Mouse (Mus musculus) spleen, postnatal 10 days (tissue): ENCODE data around the gene Ypel3.
A peak's percentile ranks its signal among the peaks of the same experiment; 100 is the strongest.

ENCODE experiments used
- DNase-seq, 2 experiments: peaks; one replicate each; pipeline ENCODE4 v3.0.0; 2021 to 2022; ENCODE audit warnings: low spot score in 2 of 2

Ypel3 gene

GRCm38 (mm10) chr7:126793456-126794270, 16.9 kb downstream of the Ypel3 start:
- no peak for DNase-seq

DNA sequence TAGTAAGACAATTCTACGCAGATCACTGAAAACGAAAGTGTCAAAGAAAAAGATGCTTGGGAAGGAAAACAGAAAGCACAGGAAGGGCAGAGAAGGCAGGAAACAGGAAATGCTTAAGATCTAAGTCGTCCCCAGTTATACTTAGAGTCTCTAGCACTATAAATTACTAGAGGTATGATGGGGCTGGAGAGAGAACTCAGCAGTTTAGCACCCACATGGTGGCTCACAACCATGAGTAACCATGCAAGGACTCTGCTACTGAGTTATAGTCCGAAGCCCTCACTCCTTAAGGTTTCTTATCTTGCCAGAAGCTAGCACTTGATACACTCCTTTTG, 17.5 kb downstream of the Ypel3 start:
- DNase-seq: no peak

DNA sequence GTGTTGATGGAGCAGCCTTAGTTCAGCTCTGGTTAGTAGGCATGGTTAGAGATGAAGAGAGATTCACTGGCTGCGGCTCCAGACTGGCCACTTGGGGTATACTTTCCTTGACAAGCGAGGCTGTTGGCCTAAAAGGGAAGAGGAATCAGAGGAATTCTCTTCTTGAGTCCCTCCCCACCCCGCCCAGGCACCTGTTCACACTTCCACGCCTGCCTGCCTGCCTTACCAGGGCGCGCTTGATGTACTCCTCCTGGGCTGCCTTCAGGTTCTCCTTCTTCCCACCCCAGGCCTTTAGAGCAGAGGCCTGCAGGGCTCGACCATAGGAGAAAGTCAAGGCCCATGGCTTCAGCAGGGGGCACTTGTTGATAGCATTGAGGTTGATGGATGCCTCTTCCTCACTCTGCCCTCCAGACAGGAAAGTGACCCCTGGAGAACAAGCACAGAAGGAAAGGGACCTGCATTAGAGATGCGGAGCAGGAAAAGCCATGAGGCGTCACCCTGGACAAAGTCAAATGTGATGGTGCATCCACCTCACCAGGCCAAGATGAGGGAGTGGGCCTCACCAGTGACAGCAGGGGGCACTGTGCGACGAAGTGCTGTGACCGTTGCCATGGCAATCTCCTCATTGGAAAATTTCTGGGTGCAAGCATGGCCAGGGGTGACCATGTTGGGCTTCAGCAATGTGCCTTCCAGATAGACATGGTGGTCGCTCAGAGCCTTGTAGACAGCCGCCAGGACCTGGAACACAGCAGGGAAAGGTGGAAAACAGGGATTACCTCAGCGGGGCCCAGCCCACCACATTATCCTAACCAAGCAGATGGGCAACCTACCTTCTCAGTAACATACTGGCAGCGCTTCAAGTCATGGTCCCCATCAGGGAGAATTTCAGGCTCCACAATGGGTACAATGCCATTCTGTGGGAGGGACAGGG, 18.9 kb downstream of the Ypel3 start:
- no peak for DNase-seq

DNA sequence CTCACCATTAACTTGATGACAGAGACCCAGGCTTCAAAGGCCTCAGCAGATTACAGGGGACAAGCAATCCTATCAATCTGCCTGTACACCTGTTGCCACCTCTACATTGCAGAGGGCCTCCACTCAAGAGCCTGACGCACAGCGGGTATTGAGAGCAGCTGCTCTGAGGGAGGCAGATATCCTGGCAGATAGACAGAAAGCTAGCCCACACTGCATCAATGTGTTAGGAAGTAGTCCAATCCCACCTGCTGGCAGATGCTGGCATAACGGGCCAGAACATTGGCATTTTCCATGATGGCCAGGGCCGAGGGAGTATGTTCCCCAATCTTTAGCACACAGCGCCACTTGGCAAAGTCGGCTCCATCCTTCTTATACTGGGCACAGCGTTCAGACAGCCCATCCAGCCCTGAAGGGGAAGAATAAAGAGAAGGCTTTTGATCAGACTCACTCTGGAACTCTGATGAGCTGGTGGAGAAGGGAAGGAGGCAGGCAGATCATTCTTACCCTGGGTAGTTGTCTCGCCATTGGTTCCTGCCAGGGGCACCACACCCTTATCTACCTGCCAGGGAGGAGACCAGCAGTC, 19.7 kb downstream of the Ypel3 start:
- peak in 1 of 2 experiments; percentile 67 for DNase-seq

DNA sequence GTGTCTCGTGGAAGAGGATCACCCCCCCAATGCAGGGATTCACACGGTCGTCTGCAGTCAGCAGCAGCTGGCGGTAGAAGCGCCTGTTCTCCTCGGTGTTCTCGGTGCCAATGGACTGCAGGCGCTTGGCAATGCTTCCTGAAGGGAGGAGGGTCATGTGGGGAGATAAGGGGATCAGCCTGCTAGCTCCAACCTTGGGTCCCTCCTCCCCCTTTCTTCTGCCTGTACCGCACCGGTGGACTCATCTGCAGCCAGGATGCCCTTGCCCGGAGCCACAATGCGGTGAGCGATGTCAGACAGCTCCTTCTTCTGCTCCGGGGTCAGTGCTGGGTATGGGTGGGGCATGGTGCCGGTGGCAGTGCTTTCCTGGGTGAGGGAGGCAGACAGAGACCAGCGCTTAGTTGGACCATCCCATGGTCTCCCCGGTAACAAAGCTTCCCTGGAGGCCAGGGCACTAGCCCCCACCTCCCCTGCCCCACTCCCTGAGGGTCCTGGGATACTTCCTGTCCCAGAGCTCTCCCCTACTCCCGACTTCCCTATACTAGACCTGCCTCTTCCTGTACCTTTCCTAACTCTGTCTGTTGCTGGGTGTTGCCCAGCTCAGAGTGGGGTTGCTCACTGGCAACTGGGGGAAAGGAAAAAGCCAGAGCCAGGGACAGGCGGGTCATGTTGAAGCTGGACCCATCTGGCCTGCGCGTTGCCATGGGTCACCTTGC, 20.8 kb downstream of the Ypel3 start, which contains the start of gene Fam57b:
Gene Fam57b (plus strand): TSS at position 258 of the 716 bp plus-strand sequence.
- peak in 1 of 2 experiments; percentile 43 for DNase-seq

- peak; percentile 62 to 72 for DNase-seq
These were observed 21.6 kb downstream of the Ypel3 start for GRCm38 (mm10) chr7:126798127-126799049.

- peak; percentile 85 to 93 for DNase-seq
These were observed 22.3 kb downstream of the Ypel3 start for GRCm38 (mm10) chr7:126799050-126799467.

- DNase-seq: peak in 1 of 2 experiments; percentile 72
These were observed 22.9 kb downstream of the Ypel3 start for GRCm38 (mm10) chr7:126799468-126800268.

GRCm38 (mm10) chr7:126800269-126801056, 23.7 kb downstream of the Ypel3 start:
- DNase-seq: no peak

DNA sequence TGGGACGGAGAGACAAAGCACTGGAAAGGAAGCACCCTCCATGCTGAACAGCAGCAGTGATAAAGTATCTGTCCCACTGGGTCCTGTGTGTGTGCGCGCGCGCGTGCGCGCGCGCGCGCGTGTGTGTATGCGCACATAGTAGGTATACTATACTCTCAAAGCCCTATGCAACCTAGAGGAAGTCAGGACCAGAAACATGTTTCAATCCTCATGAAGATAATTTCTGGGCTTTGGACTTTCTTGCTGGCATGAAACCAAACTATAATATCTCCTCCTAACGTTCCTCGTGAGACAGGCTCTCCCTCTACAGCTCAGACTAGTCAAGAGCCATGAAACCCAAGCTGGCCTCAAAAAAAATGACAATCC, 24.3 kb downstream of the Ypel3 start:
- no peak for DNase-seq

DNA sequence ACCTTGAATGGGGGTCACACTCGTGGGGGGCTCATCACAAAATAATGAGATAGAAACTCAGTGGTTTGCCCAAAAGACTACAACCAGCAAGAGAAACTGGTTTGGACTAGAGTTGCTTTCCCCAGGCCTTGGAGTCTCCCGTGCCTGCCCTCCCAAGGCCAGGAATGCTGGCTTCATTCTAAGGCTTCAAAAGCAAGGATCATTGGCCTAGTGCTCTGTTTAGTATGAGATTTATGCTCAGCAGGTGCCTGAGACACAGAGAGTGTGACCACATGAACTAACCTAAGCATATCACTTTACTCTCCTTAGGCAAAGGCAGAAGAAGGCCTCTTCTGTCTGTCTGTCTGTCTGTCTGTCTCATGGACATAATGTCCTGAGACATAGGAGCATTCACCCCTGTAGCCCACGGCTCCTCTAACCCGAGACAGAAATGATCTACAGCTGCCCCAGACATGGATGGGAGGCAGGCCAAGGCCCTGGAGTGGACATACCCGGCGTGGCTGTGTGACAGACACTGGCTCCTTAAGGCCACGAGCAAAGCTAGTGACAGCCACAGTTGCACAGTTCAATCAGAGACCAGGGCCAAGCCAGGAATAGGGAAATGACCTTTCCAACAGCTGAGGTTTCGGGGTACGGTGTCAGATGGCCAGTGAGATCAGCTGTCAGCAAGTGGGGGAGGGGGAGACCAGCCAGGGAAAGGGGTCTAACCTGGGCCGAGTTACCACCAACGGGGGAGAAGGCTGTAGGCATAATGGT, 25.6 kb downstream of the Ypel3 start:
- no peak for DNase-seq

DNA sequence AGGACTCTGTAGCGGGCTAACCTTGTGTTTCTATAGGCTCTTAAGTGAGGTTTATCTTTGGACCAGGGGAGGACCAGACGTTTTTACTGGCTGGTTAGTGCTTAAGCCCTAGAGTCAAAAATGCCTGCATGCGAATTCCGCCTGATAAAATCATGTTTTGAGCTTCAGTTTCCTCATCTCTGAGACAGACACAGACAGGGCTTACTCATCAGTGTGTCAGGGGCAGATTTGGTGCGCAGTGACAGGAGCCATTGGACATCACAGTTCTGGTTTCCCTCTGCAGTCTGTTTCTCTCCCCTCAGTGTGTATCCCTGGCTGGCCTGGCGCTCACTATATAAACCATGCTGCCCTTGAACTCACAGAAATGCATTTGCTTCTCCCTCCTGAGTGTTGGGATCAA, 26.4 kb downstream of the Ypel3 start:
- DNase-seq: no peak

DNA sequence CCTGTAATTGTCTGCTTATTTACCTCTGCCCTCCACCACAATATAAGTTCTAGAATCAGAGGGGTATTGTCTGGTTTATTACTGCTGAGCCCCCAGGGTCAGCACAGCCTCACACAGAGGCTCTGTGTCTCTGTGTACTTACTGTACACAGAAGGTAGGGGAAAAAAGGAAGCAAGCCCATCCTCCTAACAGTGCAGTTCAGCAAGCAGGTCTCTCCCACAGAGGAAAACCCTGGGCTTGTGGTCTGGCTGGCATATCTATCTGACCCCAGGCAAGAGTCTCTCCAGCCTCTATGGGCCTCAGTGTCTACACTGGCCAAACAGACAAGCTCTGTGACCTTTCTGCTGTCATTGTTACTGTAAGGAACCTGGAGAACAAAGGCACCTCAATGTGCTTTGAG, 27.0 kb downstream of the Ypel3 start:
- no peak for DNase-seq

GRCm38 (mm10) chr7:126806956-126807355, 30.2 kb downstream of the Ypel3 start:
- no peak for DNase-seq

DNA sequence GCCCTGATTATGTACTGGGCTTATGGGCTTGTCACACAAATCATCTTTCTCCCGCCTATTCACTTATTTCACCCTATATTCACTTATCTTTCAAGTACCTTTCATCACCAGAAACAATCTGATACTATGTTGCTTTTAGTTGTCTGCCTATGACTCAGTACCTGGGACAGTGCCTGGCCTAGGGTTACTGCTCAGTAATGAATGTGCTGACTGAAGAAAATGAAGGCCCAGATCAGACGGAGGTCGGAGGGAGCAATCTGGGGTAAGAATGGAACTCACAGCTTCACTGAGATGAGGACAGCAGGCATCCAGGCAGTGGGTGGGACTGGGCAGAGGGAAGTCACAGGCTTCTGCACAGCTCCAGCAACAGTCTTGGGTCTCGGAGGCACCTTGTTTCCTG, 30.6 kb downstream of the Ypel3 start:
- no peak for DNase-seq

GRCm38 (mm10) chr7:126808703-126809455, 32.1 kb downstream of the Ypel3 start:
- peak; percentile 71 to 82 for DNase-seq

DNA sequence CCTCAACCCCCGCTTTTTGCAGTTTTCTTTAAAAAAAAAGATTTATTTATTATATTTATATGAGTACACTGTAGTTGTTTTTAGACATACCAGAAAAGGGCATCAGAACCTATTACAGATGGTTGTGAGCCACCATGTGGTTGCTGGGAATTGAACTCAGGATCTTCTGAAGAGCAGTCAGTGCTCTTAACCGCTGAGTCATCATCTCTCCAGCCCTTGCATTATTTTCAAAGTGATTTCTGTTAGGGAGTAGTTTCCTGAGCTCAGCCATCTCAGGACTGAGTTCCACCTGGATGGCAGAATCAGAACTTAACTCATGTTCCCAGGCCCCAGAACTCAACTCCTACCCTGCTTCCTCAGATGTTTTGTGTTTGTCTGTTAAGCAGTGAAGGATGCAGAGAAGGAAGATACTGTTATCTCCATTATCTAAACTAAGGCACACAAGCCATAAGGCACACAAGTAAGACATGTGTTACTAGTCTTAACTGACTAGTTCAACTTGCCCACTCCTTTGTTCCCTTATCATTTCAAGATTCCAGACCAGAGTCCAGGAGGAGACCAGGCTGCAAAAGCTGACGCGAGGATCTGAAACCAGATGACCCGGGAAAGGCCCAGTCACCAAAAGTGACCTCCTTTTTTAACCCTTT, 33.1 kb downstream of the Ypel3 start:
- DNase-seq: no peak
